Mouse (Mus musculus) left cerebral cortex, postnatal 14 days (tissue): ENCODE measurements around the gene Cd300ld2. TPM values are rescaled to one million over a fixed set of nuclear protein-coding genes. Genes with fewer than 3 reads are reported as not detected.
"Not testable (repeated sequence)": the region's sequence is repeated elsewhere in the genome, so short reads cannot be mapped to it uniquely, and the experiment has no call there.

Experiments
- DNase-seq, 2 experiments: peaks; one replicate each; pipeline ENCODE4 v3.0.0; 2021 to 2022; ENCODE audit warnings: low spot score in 2 of 2, mixed read lengths in 1 of 2
- intact Hi-C: fragments of 180-260 bp; cut with DNase I; formaldehyde crosslinking; loops from one replicate; pipeline ENCODE4 v1.15.1; 2025
- long read RNA-seq, 2 experiments: library from polyadenylated mRNA; stranded (forward); transcript quantifications; one replicate each; pipeline ENCODE4 v2.0.0; 2021
- total RNA-seq, 2 experiments: library from RNA; stranded (reverse); gene quantifications; 2 replicates each; pipeline ENCODE4 v1.2.3; 2021

The Cd300ld2 gene
- not detected for total RNA-seq
- long read RNA-seq, experiment 1 = 0 reads
- long read RNA-seq, experiment 2 = 0 reads

GRCm38 (mm10) chr11:115016093-115016492 lies at the start of gene Cd300ld2:
TSS of gene Cd300ld2 (minus strand) at chr11:115016193.
- intact Hi-C loops, DNase-seq: not testable (repeated sequence)

GRCm38 (mm10) chr11:115062077-115062476 lies 46.1 kb upstream of the Cd300ld2 start, which contains the start of gene Cd300e:
TSS of gene Cd300e (minus strand) at chr11:115062177.
- DNase-seq = no peak
- intact Hi-C loops = no loop called here

- DNase-seq = no peak
- intact Hi-C loops = no loop called here
These were observed 43.8 kb upstream of the Cd300ld2 start for GRCm38 (mm10) chr11:115059797-115060196.

DNA sequence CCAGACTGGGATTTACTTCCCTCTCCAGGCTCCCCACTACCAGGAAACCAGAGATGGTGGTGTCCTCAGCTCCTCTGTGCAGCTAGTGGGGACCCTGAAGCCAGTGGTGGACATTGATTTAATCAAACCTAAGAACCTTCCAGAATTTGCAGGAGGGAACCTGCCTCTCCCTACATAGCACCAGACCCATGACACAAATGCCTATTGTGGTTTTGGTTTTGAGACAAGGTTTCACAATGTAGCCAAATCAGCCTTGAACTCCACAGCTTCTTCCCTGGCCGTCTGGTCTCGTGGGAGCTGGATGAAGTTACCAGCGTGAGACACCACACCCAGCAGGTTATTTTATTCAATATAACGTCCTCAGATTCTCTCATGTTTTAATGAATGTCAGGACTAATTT lies 42.7 kb upstream of the Cd300ld2 start:
- no peak for DNase-seq
- intact Hi-C loops = no loop called here

- intact Hi-C loops = no loop called here
These were observed 38.5 kb upstream of the Cd300ld2 start for GRCm38 (mm10) chr11:115054537-115054936.

DNA sequence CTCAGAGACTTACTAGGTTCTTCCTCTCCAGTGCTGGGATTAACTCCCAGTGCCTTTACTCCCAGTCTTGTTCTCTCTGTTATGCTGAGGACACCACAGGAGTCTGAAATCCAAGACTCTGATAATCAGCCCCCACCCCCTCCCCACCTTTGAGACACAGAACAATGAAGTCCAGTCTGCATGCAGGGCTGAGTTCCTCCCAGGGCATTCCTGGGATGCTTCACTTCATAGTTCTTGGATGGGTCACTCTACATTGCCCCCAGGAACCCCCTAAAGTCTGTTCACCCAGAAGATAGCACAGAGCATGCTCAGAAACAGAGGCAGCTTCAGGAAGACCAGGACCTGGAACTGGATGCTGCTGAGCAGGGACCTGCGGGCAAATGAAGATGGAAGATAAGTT lies 37.0 kb upstream of the Cd300ld2 start:
- intact Hi-C loops = no loop called here
- no peak for DNase-seq

More at GRCm38 (mm10) chr11:115054537-115054936, 38.5 kb upstream of the Cd300ld2 start:
- DNase-seq = no peak

- DNase-seq = no peak
- intact Hi-C loops = no loop called here
These were observed 36.2 kb upstream of the Cd300ld2 start for GRCm38 (mm10) chr11:115052206-115052605.

DNA sequence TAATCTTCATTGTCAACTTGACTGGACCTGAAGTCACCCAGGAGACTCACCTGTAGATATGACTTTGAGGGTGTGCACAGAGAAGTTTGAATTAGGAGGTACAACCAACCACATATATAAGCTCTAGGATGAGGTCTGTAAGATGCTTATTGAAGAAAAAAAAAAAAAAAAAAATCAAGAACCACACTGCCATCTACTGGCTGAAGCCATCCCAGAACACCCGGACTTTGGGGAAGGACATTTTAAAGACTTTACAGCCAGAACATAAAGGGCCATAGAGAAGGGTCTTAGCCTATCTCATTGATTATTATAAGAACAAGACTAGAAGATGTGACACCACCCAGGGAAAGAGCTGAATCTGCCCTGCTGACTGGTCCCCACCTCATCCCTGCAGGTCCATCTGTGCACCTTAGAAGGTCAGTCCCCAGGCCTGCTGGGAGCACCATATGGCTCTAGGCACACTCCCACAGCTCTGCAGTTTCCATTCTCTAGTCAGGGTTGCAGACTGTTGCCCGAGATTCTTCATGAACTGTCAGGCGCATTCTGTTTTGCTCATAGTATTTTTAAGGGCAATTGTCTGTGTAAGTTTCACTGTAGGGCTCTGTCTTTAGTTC lies 33.4 kb upstream of the Cd300ld2 start:
- peak in 1 of 2 experiments; percentile 24 for DNase-seq
- intact Hi-C loops = no loop called here

DNA sequence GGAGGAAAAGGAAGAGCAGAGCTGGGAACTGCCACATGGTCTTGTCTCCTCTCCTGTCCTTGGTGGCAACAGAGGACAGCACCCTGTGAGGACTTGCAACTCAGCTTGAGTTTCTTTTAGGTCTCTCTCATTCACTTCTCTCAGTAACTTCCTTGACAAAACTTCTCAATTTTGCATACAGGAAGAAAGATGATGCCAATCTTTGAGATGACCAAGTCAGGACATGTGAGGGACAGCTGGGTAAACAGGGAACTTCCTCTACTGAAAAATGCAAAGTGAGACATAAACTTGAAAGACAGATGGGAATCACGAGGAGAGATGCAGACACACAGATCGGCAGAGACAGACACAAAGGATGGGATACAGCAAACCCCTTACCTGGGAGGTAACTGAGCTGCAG lies 32.3 kb upstream of the Cd300ld2 start, which contains the start of gene Cd300ld3:
Cd300ld3 (minus strand) TSS at position 151 of the 400 bp plus-strand sequence.
- DNase-seq = no peak
- intact Hi-C loops = no loop called here

- DNase-seq, intact Hi-C loops: not testable (repeated sequence)
These were observed 21.7 kb upstream of the Cd300ld2 start, which contains the start of gene Cd300ld5 for GRCm38 (mm10) chr11:115037669-115038068. TSS of gene Cd300ld5 (minus strand) at chr11:115037769.

DNA sequence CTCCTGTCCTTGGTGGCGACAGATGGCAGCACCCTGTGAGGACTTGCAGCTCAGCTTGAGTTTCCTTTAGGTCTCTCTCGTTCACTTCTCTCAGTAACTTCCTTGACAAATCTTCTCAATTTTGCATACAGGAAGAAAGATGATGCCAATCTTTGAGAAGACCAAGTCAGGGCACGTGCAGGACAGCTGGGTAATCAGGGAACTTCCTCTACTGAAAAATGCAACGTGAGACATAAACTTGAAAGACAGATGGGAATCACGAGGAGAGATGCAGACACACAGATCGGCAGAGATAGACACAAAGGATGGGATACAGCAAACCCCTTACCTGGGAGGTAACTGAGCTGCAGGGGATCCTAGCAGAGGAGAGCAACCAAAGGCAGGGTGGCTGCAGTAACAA lies 10.9 kb upstream of the Cd300ld2 start, which contains the start of gene Cd300ld4:
Cd300ld4 (minus strand) TSS at position 101 of the 400 bp plus-strand sequence.
- DNase-seq, intact Hi-C loops: not testable (repeated sequence)

GRCm38 (mm10) chr11:115004070-115004469 lies 11.9 kb downstream of the Cd300ld2 start:
- intact Hi-C loops = no loop called here
- peak in 1 of 2 experiments; percentile 8 for DNase-seq

GRCm38 (mm10) chr11:115001474-115002040 lies 14.4 kb downstream of the Cd300ld2 start, which contains the start of gene Cd300c2:
TSS of gene Cd300c2 (minus strand) at chr11:115001880.
- DNase-seq = peak in 1 of 2 experiments; percentile 3
- intact Hi-C loops = no loop called here

- DNase-seq = no peak
- intact Hi-C loops = no loop called here
These were observed 26.2 kb downstream of the Cd300ld2 start, which contains the start of gene Cd300ld for GRCm38 (mm10) chr11:114989793-114990192. TSS of gene Cd300ld (minus strand) at chr11:114989922.

- peak in 1 of 2 experiments; percentile 40 for DNase-seq
These were observed 34.1 kb downstream of the Cd300ld2 start for GRCm38 (mm10) chr11:114981866-114982265.

GRCm38 (mm10) chr11:114972726-114973125 lies 43.3 kb downstream of the Cd300ld2 start:
- intact Hi-C loops = no loop called here
- no peak for DNase-seq

More at GRCm38 (mm10) chr11:114981866-114982265, 34.1 kb downstream of the Cd300ld2 start:
- intact Hi-C loops = no loop called here

DNA sequence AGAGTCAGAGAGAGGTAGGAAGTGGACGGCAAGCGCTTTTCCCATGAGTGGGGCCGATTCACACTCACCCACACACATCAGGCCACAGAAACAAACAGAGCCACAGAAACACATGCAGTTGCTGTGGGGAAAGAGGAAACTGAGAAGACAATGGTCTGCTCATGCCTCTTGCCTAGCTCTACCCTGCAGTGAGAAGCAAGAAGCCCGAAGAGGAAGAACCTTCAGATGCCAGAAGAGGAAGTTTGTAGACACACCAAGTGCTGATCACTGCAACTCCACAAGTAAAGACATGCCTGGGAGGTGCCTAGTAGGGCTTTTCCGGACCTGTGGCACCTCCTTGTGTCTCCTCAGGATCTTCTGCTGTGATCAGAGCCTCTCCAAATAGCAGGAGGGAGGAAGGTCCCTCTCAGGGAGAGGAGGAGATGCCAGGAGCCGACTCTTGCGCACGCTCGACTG lies 47.2 kb downstream of the Cd300ld2 start, which contains the start of gene Cd300c:
Cd300c (minus strand) TSS at position 406 of the 456 bp plus-strand sequence.
- intact Hi-C loops = no loop called here
- DNase-seq = peak in 1 of 2 experiments; percentile 18

DNA sequence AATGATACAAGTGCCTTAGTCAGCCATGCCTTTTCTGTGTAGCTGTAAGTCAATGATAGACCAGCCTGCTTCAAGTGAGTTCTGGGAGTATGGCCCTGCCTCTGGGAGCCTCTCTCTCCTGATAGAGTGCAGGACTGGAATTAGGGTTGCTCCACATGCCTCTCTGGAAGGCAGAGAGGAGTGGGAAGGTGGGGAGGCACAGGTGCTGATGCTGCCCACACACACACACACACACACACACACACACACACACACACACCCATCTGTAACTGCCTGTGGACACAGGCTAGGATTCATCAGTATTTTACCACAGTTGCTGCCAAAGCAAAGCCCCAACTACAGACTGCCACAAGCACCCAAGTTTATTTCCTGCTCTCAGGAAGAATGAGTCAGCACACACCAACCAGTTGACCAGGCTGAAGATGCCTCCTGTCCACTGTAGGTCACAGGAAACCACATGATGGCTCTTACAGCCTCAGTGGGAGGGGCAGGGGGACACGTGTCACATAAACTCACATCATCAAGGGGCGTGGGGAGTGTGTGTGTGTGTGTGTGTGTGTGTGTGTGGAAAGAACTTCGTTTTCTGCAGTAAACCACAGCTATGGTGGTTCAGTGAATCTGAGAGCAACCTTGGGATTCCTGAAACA lies 50.7 kb downstream of the Cd300ld2 start:
- DNase-seq = no peak
- intact Hi-C loops = no loop called here

DNA sequence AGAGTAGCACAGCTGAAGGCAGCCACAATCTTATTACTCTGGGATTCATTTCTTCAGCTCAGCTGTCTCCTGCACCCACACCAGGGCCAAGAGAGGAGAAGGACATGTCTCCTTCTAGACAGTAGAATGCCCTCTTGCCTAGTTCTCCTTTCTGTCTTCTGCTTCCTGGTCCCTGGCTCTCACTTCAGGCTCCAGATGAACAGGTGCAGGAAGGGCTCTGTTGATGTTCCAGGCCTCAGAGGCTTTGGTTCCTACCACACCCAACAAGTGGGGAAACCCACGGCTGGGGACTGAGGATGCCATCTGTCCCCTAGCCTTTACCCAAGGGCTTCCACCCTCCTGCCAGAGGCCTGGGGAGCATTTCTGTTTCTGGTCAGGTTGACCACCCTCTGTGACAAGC lies 55.6 kb downstream of the Cd300ld2 start:
- DNase-seq = no peak
- intact Hi-C loops = no loop called here
